Mouse (Mus musculus): ENCODE results near the gene Ipo7. TPM values are rescaled to one million over a fixed set of nuclear protein-coding genes. Genes with fewer than 3 reads are reported as not detected.

Gene Ipo7
- polyA plus RNA-seq, 1 experiment from 2014 or later, result 15.4 TPM

DNA sequence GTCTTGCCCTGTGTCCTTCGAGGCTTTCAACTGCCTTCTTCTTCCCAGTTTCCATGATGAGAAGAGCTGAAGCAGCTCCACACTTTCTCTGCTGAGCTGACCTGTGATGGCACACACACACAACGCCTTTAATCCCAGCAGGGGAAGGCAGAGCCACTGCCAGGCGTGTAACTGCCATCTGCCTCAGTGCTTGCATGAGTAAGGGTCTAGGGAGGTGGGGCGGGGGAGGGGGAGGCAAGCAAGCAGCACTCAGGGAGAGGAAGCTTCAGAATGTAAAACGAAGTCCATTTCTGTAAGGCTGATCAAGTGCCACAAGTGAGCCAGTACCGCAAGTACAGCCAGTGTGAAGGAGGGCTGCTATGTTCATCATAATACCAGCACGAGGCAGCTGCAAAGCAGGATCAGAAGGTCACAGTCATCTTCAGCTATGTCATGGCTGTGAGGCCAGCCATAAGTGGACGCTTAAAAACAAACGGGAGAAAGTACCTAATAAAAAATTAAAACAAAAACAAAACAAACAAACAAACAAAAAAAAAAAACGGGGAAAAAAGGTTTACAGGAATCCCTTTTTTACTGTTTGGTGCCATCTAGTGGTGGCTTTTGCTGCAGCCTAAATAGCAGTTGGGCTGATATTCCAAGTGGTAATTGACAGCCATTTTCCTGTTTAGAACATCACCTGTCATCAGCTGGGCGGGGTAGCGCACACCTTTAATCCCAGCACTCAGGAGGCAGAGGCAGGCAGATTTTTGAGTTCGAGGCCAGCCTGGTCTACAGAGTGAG is 65.5 kb downstream of the Ipo7 start:
- Histone ChIP-seq H3K9me3 (replicated peaks; ENCODE audit: control insufficient read depth, low read length) (no peaks in the 10 kb centered on the region), H3K4me1 (ENCODE audit: control insufficient read depth, insufficient read depth, low read length) (no peaks in the 10 kb centered on the region), H3K27me3 (replicated peaks; ENCODE audit: control insufficient read depth, insufficient read depth, low read length) (no peaks in the 10 kb centered on the region), H3K36me3 (ENCODE audit: control insufficient read depth, insufficient read depth, low read length) (peaks cover 89% of the 10 kb centered on the region), H3K4me2 (ENCODE audit: low read length) (no peak overlapping the region), H3K27ac (ENCODE audit: low read depth, low read length) (peak overlapping the region; percentile 69), H3K9ac (ENCODE audit: low read length) (no peak overlapping the region), H3K4me3 (ENCODE audit: low read depth, low read length) (no peak overlapping the region)
- DNase-seq (ENCODE audit: low spot score), result peak; percentile 90
- ATAC-seq, result peak; percentile 77
- 71% methylated on average over 13 of the region's 13 CpGs for WGBS

DNA sequence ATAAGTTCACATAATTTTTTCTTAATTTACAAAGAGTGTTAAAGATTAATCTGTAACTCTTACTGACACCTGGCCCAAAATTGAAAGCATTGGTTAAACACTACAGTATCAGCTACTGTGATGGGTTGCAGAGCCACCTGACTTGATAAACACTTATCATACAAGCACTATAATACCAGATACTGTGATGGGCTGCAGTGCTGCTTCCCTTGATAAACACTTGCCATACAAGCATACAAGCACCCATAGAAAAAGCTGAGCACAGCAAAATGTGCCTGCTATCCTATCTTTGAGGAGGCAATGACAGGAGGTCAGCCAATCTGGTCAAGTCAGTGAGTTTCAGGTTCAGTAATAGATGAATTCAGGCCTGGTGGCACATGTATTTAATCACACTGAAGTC is 67.1 kb downstream of the Ipo7 start:
- Histone ChIP-seq H3K9ac (ENCODE audit: low read length) (no peak overlapping the region), H3K27me3 (replicated peaks; ENCODE audit: control insufficient read depth, insufficient read depth, low read length) (no peaks in the 10 kb centered on the region), H3K36me3 (ENCODE audit: control insufficient read depth, insufficient read depth, low read length) (peaks cover 89% of the 10 kb centered on the region), H3K4me1 (ENCODE audit: control insufficient read depth, insufficient read depth, low read length) (no peaks in the 10 kb centered on the region), H3K27ac (ENCODE audit: low read depth, low read length) (no peak overlapping the region), H3K9me3 (replicated peaks; ENCODE audit: control insufficient read depth, low read length) (no peaks in the 10 kb centered on the region), H3K4me2 (ENCODE audit: low read length) (no peak overlapping the region), H3K4me3 (ENCODE audit: low read depth, low read length) (no peak overlapping the region)
- DNase-seq (ENCODE audit: low spot score) (no peak), ATAC-seq (no peak)

DNA sequence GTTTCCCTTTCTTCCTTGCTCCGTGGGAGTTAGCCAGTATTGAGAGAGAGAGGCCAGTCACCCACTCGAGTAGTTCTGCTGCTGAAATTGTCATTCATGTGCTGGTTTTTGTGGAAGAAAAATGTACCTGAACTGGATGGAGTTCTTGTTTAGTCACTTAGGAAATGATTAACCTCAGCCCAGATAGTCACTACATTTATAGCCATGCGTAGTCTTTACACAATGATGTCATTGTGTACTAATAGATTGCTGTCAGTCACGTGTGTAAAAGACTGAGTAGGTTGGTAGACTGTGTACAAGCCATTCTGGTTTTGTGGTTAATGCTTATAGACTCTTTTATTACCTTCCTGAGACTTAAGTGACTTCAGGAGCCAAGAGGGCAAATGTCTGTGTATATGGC is 69.8 kb downstream of the Ipo7 start:
- H3K4me2 ChIP-seq (ENCODE audit: low read length), result no peak overlapping the region
- H3K9me3 ChIP-seq (replicated peaks; ENCODE audit: control insufficient read depth, low read length), result no peaks in the 10 kb centered on the region
- H3K4me1 ChIP-seq (ENCODE audit: control insufficient read depth, insufficient read depth, low read length), result no peaks in the 10 kb centered on the region
- no peak overlapping the region for H3K27ac ChIP-seq (ENCODE audit: low read depth, low read length)
- H3K9ac ChIP-seq (ENCODE audit: low read length), result no peak overlapping the region
- peaks cover 89% of the 10 kb centered on the region for H3K36me3 ChIP-seq (ENCODE audit: control insufficient read depth, insufficient read depth, low read length)
- DNase-seq (ENCODE audit: low spot score) (no peak), ATAC-seq (no peak)
- H3K4me3 ChIP-seq (ENCODE audit: low read depth, low read length), result no peak overlapping the region
- no peaks in the 10 kb centered on the region for H3K27me3 ChIP-seq (replicated peaks; ENCODE audit: control insufficient read depth, insufficient read depth, low read length)
- 75% methylated on average over 4 of the region's 4 CpGs for WGBS

DNA sequence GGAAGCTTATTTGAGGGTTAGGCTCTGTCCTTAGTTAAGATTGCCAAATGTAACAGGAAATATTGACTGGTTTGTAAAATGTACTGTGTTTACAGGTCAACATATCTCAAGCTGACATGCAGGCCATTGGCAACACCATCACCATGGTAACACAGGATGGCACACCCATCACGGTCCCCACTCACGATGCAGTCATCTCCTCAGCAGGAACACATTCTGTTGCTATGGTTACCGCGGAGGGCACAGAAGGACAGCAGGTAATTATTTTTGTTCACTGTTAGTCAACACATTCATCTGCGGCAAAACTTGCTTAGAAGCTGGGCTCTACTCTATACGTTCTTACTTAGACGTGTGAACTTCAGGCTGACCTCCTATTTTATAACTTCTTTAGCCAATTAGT is 73.6 kb downstream of the Ipo7 start:
- peak; percentile 46; the same call in 1 of the 2 replicates for ATAC-seq
- Histone ChIP-seq H3K4me2 (ENCODE audit: low read length) (no peak overlapping the region), H3K27ac (ENCODE audit: low read depth, low read length) (no peak overlapping the region)

DNA sequence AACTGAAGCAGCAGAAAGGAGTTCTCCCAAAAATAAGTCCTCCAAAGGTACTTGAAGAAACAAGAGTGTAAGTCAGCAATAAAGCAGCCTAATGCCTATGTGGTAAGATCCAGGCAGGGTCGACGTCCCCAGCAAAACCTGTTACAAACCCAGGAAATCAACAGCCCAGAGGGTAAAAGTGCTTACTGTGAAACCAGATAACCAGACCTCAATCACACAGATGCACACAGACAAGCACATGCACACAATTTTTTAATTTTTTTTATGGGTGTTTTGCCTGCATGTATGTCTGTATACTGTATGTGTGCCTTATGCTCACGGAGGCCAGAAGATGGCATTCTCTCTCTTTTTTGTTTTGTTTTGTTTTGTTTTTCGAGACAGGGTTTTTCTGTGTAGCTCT is 78.3 kb downstream of the Ipo7 start:
- peaks cover 54% of the 10 kb centered on the region for H3K36me3 ChIP-seq (ENCODE audit: control insufficient read depth, insufficient read depth, low read length)
- WGBS, result 91% methylated on average over 4 of the region's 4 CpGs
- no peak overlapping the region for H3K4me3 ChIP-seq (ENCODE audit: low read depth, low read length)
- DNase-seq (ENCODE audit: low spot score) (no peak), ATAC-seq (no peak)
- no peaks in the 10 kb centered on the region for H3K9me3 ChIP-seq (replicated peaks; ENCODE audit: control insufficient read depth, low read length)
- H3K27me3 ChIP-seq (replicated peaks; ENCODE audit: control insufficient read depth, insufficient read depth, low read length), result no peaks in the 10 kb centered on the region
- no peak overlapping the region for H3K4me2 ChIP-seq (ENCODE audit: low read length)
- no peak overlapping the region for H3K9ac ChIP-seq (ENCODE audit: low read length)
- no peaks in the 10 kb centered on the region for H3K4me1 ChIP-seq (ENCODE audit: control insufficient read depth, insufficient read depth, low read length)
- no peak overlapping the region for H3K27ac ChIP-seq (ENCODE audit: low read depth, low read length)

More for the DNA sequence above, 73.6 kb downstream of the Ipo7 start:
- DNase-seq (ENCODE audit: low spot score), result peak; percentile 53
- no peak overlapping the region for H3K9ac ChIP-seq (ENCODE audit: low read length)
- H3K9me3 ChIP-seq (replicated peaks; ENCODE audit: control insufficient read depth, low read length), result no peaks in the 10 kb centered on the region
- 40% methylated on average over 7 of the region's 7 CpGs for WGBS
- H3K4me1 ChIP-seq (ENCODE audit: control insufficient read depth, insufficient read depth, low read length), result no peaks in the 10 kb centered on the region
- no peak overlapping the region for H3K4me3 ChIP-seq (ENCODE audit: low read depth, low read length)
- no peaks in the 10 kb centered on the region for H3K27me3 ChIP-seq (replicated peaks; ENCODE audit: control insufficient read depth, insufficient read depth, low read length)
- peaks cover 92% of the 10 kb centered on the region for H3K36me3 ChIP-seq (ENCODE audit: control insufficient read depth, insufficient read depth, low read length)

DNA sequence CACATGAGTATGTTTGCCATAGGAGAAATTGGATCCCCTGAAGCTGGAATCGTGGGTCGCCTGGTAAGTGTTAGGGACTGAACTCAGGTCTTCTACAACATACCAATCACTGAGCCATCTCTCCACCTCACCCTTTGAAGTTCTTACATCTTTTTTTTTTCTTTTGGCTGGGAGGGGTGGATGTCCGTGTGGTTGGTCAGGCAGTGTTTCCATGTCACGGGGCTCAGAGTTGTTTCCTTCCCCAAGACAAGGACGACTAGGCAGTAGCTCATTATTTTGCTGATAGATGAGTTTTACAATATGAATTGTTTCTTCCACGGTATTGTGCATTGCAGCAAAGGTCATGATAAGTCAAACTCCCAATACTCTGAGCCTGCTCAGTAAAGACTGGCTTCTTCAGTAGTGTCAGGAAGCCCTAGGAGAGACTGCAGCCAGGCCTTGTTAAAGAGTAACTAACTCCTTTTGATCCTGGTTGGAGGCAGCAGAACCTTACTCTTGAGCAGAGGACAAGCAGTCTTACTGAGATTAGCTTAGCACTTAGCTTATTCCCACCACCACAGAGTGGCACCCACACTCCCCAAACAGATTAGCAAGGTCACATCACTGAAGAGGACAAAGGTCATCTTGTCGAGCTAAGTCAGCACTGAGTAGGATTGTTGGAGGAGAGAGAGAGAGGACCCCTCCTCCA is 79.2 kb downstream of the Ipo7 start:
- WGBS, result 76% methylated on average over 7 of the region's 7 CpGs
- Histone ChIP-seq H3K4me2 (ENCODE audit: low read length) (no peak overlapping the region), H3K36me3 (ENCODE audit: control insufficient read depth, insufficient read depth, low read length) (peaks cover 45% of the 10 kb centered on the region)

DNA sequence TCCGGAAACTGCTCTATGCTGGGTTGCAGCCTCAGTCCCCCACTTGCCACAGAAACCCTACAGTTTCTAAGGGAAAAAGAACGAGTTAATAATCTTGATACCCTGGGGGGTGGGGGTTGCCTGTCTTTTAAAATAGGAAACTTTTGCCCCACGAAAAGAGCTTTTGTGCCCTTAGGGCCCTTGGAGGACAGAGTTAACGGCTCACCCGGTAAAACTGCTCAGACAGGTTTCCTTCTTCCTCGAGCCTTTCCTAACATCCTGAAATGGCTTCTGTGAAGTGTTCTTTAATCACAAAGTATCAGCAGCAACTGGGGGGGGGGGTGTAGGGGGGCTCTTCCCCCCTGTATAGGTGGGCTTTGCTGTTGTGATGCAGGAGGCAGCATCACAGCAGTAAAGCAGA is 82.8 kb downstream of the Ipo7 start:
- peaks cover 9% of the 10 kb centered on the region for H3K36me3 ChIP-seq (ENCODE audit: control insufficient read depth, insufficient read depth, low read length)
- WGBS, result 48% methylated on average over 6 of the region's 6 CpGs
- no peak for DNase-seq (ENCODE audit: low spot score)
- H3K9ac ChIP-seq (ENCODE audit: low read length), result no peak overlapping the region
- no peaks in the 10 kb centered on the region for H3K4me1 ChIP-seq (ENCODE audit: control insufficient read depth, insufficient read depth, low read length)
- ATAC-seq, result no peak
- H3K4me3 ChIP-seq (ENCODE audit: low read depth, low read length), result no peak overlapping the region
- no peak overlapping the region for H3K27ac ChIP-seq (ENCODE audit: low read depth, low read length)
- H3K9me3 ChIP-seq (replicated peaks; ENCODE audit: control insufficient read depth, low read length), result no peaks in the 10 kb centered on the region
- H3K27me3 ChIP-seq (replicated peaks; ENCODE audit: control insufficient read depth, insufficient read depth, low read length), result no peaks in the 10 kb centered on the region
- H3K4me2 ChIP-seq (ENCODE audit: low read length), result no peak overlapping the region

More for the DNA sequence above, 79.2 kb downstream of the Ipo7 start:
- Histone ChIP-seq H3K9me3 (replicated peaks; ENCODE audit: control insufficient read depth, low read length) (no peaks in the 10 kb centered on the region), H3K9ac (ENCODE audit: low read length) (no peak overlapping the region), H3K27me3 (replicated peaks; ENCODE audit: control insufficient read depth, insufficient read depth, low read length) (no peaks in the 10 kb centered on the region), H3K4me1 (ENCODE audit: control insufficient read depth, insufficient read depth, low read length) (no peaks in the 10 kb centered on the region), H3K4me3 (ENCODE audit: low read depth, low read length) (no peak overlapping the region), H3K27ac (ENCODE audit: low read depth, low read length) (no peak overlapping the region)
- DNase-seq (ENCODE audit: low spot score), result no peak
- no peak for ATAC-seq

DNA sequence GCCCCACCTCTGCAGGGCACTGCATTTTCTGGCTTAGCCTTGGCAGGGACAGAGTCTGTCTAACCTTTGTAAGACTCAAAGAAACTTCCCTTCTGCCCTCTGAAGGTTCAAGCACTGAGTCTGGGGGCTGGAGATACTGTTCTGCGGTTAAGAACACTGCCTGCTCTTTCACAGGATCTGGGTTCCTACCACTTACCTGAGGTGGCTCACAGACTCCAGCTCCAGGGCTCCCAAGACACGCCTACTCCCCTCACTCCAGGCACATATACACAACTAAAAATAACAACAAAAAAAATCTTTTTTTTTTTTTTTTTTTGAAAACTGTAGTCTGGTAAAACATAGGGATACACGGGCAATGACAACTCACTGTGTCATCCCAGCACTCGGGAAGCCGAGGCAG is 83.2 kb downstream of the Ipo7 start:
- no peaks in the 10 kb centered on the region for H3K9me3 ChIP-seq (replicated peaks; ENCODE audit: control insufficient read depth, low read length)
- no peaks in the 10 kb centered on the region for H3K27me3 ChIP-seq (replicated peaks; ENCODE audit: control insufficient read depth, insufficient read depth, low read length)
- WGBS, result 82% methylated on average over 5 of the region's 5 CpGs
- no peak for ATAC-seq
- no peak overlapping the region for H3K4me3 ChIP-seq (ENCODE audit: low read depth, low read length)
- H3K27ac ChIP-seq (ENCODE audit: low read depth, low read length), result no peak overlapping the region
- H3K4me1 ChIP-seq (ENCODE audit: control insufficient read depth, insufficient read depth, low read length), result no peaks in the 10 kb centered on the region
- H3K9ac ChIP-seq (ENCODE audit: low read length), result no peak overlapping the region
- peaks cover 5% of the 10 kb centered on the region for H3K36me3 ChIP-seq (ENCODE audit: control insufficient read depth, insufficient read depth, low read length)
- DNase-seq (ENCODE audit: low spot score), result no peak
- no peak overlapping the region for H3K4me2 ChIP-seq (ENCODE audit: low read length)

DNA sequence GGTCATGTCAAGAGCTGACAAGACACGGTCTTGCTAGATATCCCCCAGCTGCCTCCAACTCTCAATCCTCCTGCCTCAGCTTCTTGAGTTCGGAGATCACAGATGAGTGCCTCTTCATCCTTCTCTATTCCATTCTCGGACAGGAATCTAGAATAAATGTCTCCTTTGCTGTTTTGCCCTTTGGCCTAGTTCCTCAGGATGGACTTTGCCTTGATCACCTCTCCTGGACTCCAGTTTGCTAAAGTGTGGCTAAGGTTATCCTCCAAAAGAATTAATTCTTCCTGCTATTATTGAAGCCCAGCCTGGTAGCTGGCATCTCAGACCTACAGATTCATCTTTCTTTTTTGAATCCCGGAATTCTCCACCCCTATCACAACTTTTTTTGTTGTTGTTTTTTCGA is 87.0 kb downstream of the Ipo7 start:
- no peak overlapping the region for H3K4me2 ChIP-seq (ENCODE audit: low read length)
- 88% methylated on average over 5 of the region's 5 CpGs for WGBS
- H3K36me3 ChIP-seq (ENCODE audit: control insufficient read depth, insufficient read depth, low read length), result no peaks in the 10 kb centered on the region
- H3K27ac ChIP-seq (ENCODE audit: low read depth, low read length), result no peak overlapping the region
- no peaks in the 10 kb centered on the region for H3K9me3 ChIP-seq (replicated peaks; ENCODE audit: control insufficient read depth, low read length)
- H3K27me3 ChIP-seq (replicated peaks; ENCODE audit: control insufficient read depth, insufficient read depth, low read length), result no peaks in the 10 kb centered on the region
- H3K9ac ChIP-seq (ENCODE audit: low read length), result no peak overlapping the region
- H3K4me1 ChIP-seq (ENCODE audit: control insufficient read depth, insufficient read depth, low read length), result 0 out of 2 replicates have a peak, but pooled peaks cover 2% of the 10 kb centered on the region
- ATAC-seq (no peak), DNase-seq (ENCODE audit: low spot score) (no peak)
- no peak overlapping the region for H3K4me3 ChIP-seq (ENCODE audit: low read depth, low read length)

Measured in forebrain, embryonic 14.5 days (tissue).